Mouse (Mus musculus) ES-Bruce4 (cell line): ENCODE measurements around the gene Hist1h4a. TPM values are rescaled to one million over a fixed set of nuclear protein-coding genes. Genes with fewer than 3 reads are reported as not detected.

Experiments used
- H3K27ac ChIP-seq: 2 replicates; pipeline ENCODE4 v1.5.1; 2012; ENCODE audit warnings: low read length, inconsistent platforms; ENCODE audit not compliant: insufficient read depth
- H3K27me3 ChIP-seq: 2 replicates; pipeline ENCODE4 v1.6.1; 2012; ENCODE audit warnings: mild to moderate bottlenecking, low read length, inconsistent platforms; ENCODE audit not compliant: control insufficient read depth, poor library complexity, insufficient read depth, severe bottlenecking
- H3K36me3 ChIP-seq: 2 replicates; pipeline ENCODE4 v1.6.1; 2012; ENCODE audit warnings: inconsistent platforms, mild to moderate bottlenecking, low read length, moderate library complexity; ENCODE audit not compliant: control insufficient read depth, poor library complexity, insufficient read depth, severe bottlenecking
- H3K4me1 ChIP-seq: one replicate; pipeline ENCODE4 v1.8.1; 2011; ENCODE audit warnings: low read length; ENCODE audit not compliant: control insufficient read depth, insufficient read depth
- H3K4me3 ChIP-seq: 2 replicates; pipeline ENCODE4 v1.5.1; 2011; ENCODE audit warnings: low read depth, mild to moderate bottlenecking, low read length
- H3K9ac ChIP-seq: 2 replicates; pipeline ENCODE4 v1.6.1; 2012; ENCODE audit warnings: low read depth, mild to moderate bottlenecking, inconsistent platforms; ENCODE audit not compliant: poor library complexity, severe bottlenecking
- H3K9me3 ChIP-seq: replicated peaks from 2 replicates; pipeline ENCODE4 v1.6.1; 2012; ENCODE audit warnings: mild to moderate bottlenecking, low read length, inconsistent platforms; ENCODE audit not compliant: control insufficient read depth, poor library complexity, insufficient read depth, severe bottlenecking
- CTCF ChIP-seq: IDR thresholded peaks from one replicate; pipeline ENCODE4 v1.8.1; 2011; ENCODE audit warnings: low read depth, low read length
- EP300 ChIP-seq: IDR thresholded peaks from 2 replicates; pipeline ENCODE4 v1.6.1; 2011; ENCODE audit warnings: low read depth, low read length; ENCODE audit not compliant: insufficient read depth
- POLR2A ChIP-seq: IDR thresholded peaks from one replicate; pipeline ENCODE4 v1.8.1; 2011; ENCODE audit warnings: low read length; ENCODE audit not compliant: insufficient read depth
- polyA plus RNA-seq: library from polyadenylated mRNA; stranded (reverse); fragments of >200 nt; gene quantifications from 2 replicates; pipeline ENCODE4 v1.2.4, GENCODE M21; 2011; ENCODE audit warnings: low read depth; ENCODE audit not compliant: missing spikeins, insufficient read depth, insufficient read length

Gene Hist1h4a
- polyA plus RNA-seq, 1 experiment: 3.1 TPM

DNA sequence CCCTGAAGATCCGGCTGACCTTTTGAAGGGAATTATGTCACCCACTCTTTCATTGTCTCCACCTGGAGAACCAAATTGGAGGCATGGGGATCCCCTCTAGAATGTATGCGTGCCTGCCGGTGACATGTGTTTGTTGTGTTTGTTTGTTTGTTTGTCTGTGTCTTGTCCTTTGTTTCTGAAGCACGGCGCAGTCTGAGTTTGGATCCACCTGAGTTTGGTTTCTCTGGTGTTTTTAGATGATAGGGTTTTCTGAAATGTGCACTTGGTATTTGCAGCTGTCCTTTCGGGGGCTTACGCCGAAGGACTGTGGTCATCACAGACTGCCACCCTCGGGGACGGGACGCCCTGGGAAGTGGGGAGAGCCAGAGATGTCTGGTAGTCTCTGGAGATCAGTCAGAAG, 43.9 kb downstream of the Hist1h4a start:
- no peak for TF ChIP-seq EP300
- TF ChIP-seq CTCF: no peak
- no peak for TF ChIP-seq POLR2A
- Histone ChIP-seq H3K4me1 (no peaks in the 10 kb centered on the region), H3K4me3 (no peak overlapping the region), H3K9ac (no peak overlapping the region), H3K27ac (no peak overlapping the region), H3K27me3 (no peaks in the 10 kb centered on the region), H3K9me3 (no peaks in the 10 kb centered on the region), H3K36me3 (no peaks in the 10 kb centered on the region)

DNA sequence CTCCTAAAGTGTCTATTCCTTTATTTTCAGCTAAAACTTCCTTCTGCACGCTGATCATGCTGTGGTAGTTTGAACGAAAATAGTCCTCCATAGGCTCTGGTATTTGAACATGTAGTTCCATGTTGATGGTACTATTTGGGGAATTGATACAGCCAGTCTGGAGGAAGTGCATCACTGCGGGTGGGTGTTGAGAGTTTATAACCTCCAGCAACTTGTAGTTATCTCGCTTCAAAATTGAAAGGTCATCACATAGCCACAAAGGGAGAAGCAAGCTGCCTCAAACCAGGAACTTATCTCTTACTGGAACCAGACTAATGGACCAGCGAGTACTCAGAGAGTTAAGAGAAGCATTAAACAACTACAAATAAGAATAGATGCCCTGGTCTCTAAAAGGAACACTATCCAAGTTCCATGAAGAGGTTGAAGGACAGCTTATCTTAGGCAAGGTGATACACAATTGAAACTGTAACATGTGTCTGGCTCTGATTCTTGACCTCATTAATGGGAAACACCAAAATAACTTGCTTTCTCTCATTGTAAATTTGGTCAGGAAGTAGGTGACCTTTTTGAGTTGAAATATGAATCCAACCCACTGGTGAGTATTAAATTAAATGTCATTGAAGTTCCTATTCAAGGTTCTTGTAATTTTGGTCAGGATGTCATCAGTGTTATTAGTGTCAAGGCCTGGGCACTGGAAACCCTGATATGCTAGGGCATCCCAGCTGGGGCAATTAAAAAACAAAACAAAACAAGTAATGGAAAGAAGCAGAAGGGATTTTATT, 44.6 kb downstream of the Hist1h4a start:
- no peaks in the 10 kb centered on the region for H3K36me3 ChIP-seq
- H3K27ac ChIP-seq: no peak overlapping the region
- no peaks in the 10 kb centered on the region for H3K27me3 ChIP-seq
- H3K4me1 ChIP-seq: no peaks in the 10 kb centered on the region
- H3K9me3 ChIP-seq: no peaks in the 10 kb centered on the region
- no peak overlapping the region for H3K4me3 ChIP-seq
- no peak overlapping the region for H3K9ac ChIP-seq
- TF ChIP-seq EP300: no peak
- TF ChIP-seq POLR2A: no peak
- no peak for TF ChIP-seq CTCF

Other genes with a start within 250 kb of the Hist1h4a start
- 16.9 and 19.1 TPM in 2 replicates for gene Hist1h4h, start 230.2 kb downstream of the Hist1h4a start, polyA plus RNA-seq
- gene Hist1h2af, start 227.3 kb downstream of the Hist1h4a start, polyA plus RNA-seq: 68.8 and 97.9 TPM in 2 replicates
- 8.9 and 16.9 TPM in 2 replicates for gene Hist1h3g, start 225.8 kb downstream of the Hist1h4a start, polyA plus RNA-seq
- gene Hist1h2bh, start 217.8 kb downstream of the Hist1h4a start, polyA plus RNA-seq: 3.9 and 4.2 TPM in 2 replicates
- gene Hist1h3f, start 217.2 kb downstream of the Hist1h4a start, polyA plus RNA-seq: 1.5 TPM in 1 of 2 replicates, not detected in the other
- 24.1 and 31.1 TPM in 2 replicates for gene Hist1h4f, start 209.6 kb downstream of the Hist1h4a start, polyA plus RNA-seq
- 1.6 and 2.0 TPM in 2 replicates for gene Hist1h1d, start 208.0 kb downstream of the Hist1h4a start, polyA plus RNA-seq
- 14.3 and 15.4 TPM in 2 replicates for gene Hist1h3e, start 198.9 kb downstream of the Hist1h4a start, polyA plus RNA-seq
- 5.0 and 8.2 TPM in 2 replicates for gene Hist1h2ae, start 190.0 kb downstream of the Hist1h4a start, polyA plus RNA-seq
- 13.4 and 16.7 TPM in 2 replicates for gene Hist1h2bg, start 189.8 kb downstream of the Hist1h4a start, polyA plus RNA-seq
- 21.5 and 23.2 TPM in 2 replicates for gene Hist1h2bf, start 187.0 kb downstream of the Hist1h4a start, polyA plus RNA-seq
- gene Hist1h2ad, start 186.8 kb downstream of the Hist1h4a start, polyA plus RNA-seq: 2.0 TPM in 1 of 2 replicates, not detected in the other
- 3.2 and 4.7 TPM in 2 replicates for gene Hist1h3d, start 185.5 kb downstream of the Hist1h4a start, polyA plus RNA-seq
- gene Hist1h4d, start 179.6 kb downstream of the Hist1h4a start, polyA plus RNA-seq: 4.3 and 4.8 TPM in 2 replicates
- 1.8 TPM in 2 replicates for gene Hist1h2be, start 140.1 kb downstream of the Hist1h4a start, polyA plus RNA-seq
- gene Hist1h1e, start 138.7 kb downstream of the Hist1h4a start, polyA plus RNA-seq: 6.9 and 8.4 TPM in 2 replicates
- 0.37 and 0.91 TPM in 2 replicates for gene Hist1h2ac, start 77.3 kb downstream of the Hist1h4a start, polyA plus RNA-seq
- gene Hist1h2bc, start 77.0 kb downstream of the Hist1h4a start, polyA plus RNA-seq: 9.1 and 10.6 TPM in 2 replicates
- not detected in 2 replicates for gene Hist1h1t, start 65.4 kb downstream of the Hist1h4a start, polyA plus RNA-seq
- 1.3 and 2.5 TPM in 2 replicates for gene Hist1h4c, start 62.8 kb downstream of the Hist1h4a start, polyA plus RNA-seq
- not detected in 2 replicates for gene Hfe, start 50.4 kb downstream of the Hist1h4a start, polyA plus RNA-seq
- gene Hist1h1c, start 22.4 kb downstream of the Hist1h4a start, polyA plus RNA-seq: 10.8 and 13.3 TPM in 2 replicates
- gene Hist1h3c, start 15.6 kb downstream of the Hist1h4a start, polyA plus RNA-seq: 3.6 and 8.6 TPM in 2 replicates
- gene Hist1h2bb, start 14.5 kb downstream of the Hist1h4a start, polyA plus RNA-seq: 9.8 and 11.5 TPM in 2 replicates
- 11.9 and 17.9 TPM in 2 replicates for gene Hist1h2ab, start 10.1 kb downstream of the Hist1h4a start, polyA plus RNA-seq
- gene Hist1h3b, start 9.0 kb downstream of the Hist1h4a start, polyA plus RNA-seq: 5.0 and 9.4 TPM in 2 replicates
- gene Hist1h4b, start 4.2 kb downstream of the Hist1h4a start, polyA plus RNA-seq: 28.2 and 29.2 TPM in 2 replicates
- 5.4 TPM in 1 of 2 replicates, not detected in the other for gene Hist1h3a, start 1.2 kb upstream of the Hist1h4a start, polyA plus RNA-seq
- gene Hist1h1a, start 2.4 kb upstream of the Hist1h4a start, polyA plus RNA-seq: 7.8 and 8.6 TPM in 2 replicates
- gene Trim38, start 8.7 kb upstream of the Hist1h4a start, polyA plus RNA-seq: not detected in 2 replicates
- gene Slc17a2, start 45.8 kb upstream of the Hist1h4a start, polyA plus RNA-seq: not detected in 2 replicates
- gene Slc17a3, start 78.2 kb upstream of the Hist1h4a start, polyA plus RNA-seq: not detected in 2 replicates
- not detected in 2 replicates for gene Slc17a1, start 106.5 kb upstream of the Hist1h4a start, polyA plus RNA-seq
- gene Slc17a4, start 153.8 kb upstream of the Hist1h4a start, polyA plus RNA-seq: not detected in 2 replicates
- gene Hist1h2ba, start 172.9 kb upstream of the Hist1h4a start, polyA plus RNA-seq: not detected in 2 replicates
- gene Hist1h2aa, start 173.2 kb upstream of the Hist1h4a start, polyA plus RNA-seq: not detected in 2 replicates
- not detected in 2 replicates for gene Scgn, start 230.0 kb upstream of the Hist1h4a start, polyA plus RNA-seq